Mouse (Mus musculus): ENCODE results near the gene Rasal3.

- TF ChIP-seq CTCF (IDR thresholded peaks at IDR 0.05; ENCODE audit: low read depth, low read length) (no peak), POLR2A (IDR thresholded peaks at IDR 0.05; ENCODE audit: borderline replicate concordance, low read depth, low read length) (no peak)
Measured at GRCm38 (mm10) chr17:32416771-32417170, 13.4 kb upstream of the Rasal3 start.
